Mouse (Mus musculus) C2C12 (cell line): Measurements from ENCODE around the gene Slc38a1.

Experiments
- CTCF ChIP-seq: IDR thresholded peaks from one replicate; pipeline ENCODE4 v1.5.1; 2011; ENCODE audit not compliant: control insufficient read depth, insufficient read depth, insufficient read length
- USF1 ChIP-seq: IDR thresholded peaks from one replicate; pipeline ENCODE4 v1.6.1; 2011; ENCODE audit warnings: low read depth, mild to moderate bottlenecking, control low read depth, moderate library complexity

DNA sequence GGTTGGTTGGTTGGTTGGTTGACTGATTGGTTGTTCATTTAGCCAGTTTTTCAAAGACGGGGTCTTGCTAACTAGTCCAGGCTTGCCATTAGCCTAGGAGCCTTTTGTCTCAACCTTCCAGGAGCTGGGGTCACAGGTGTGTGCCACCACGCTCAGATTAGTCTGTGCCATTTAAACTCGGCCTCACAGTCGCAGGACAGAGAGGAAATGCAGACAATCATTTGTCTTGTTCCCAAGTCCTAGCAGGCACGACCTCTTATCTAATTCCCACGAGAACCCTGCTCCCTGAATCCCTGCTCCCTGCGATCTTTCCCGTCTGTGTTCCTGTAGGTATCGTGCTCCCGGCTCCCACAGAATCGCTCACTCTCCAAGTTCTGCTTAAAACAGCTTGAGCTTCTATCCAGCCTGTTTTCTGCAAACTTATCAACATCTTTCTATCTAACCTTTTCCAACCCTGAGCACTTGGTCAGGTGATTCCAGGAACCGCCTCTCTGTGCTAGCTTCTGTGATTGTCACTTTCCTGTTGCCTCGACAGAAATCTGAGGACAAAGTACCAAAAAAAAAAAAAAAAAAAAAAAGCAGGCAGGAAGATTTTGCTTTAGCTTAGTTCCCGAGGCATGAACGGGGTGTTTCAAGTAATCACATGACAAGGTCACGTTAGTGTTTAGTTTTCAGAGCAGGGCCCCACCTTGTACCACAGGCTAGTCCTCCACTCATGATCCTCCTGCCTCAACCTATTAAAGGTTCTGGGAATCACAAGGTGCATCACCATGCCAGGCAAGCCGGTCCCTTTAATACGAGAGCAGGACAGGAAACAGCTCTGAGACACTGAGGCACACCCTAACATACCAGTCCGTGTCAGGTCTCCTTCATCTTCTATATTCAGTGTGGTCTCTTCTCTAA is 36.4 kb upstream of the Slc38a1 start:
- TF ChIP-seq CTCF, result no peak
- no peak for TF ChIP-seq USF1
